Mouse (Mus musculus) brain, embryonic 14.5 days (tissue): Measurements from ENCODE around the gene Rbfox3. TPM values are rescaled to one million over a fixed set of nuclear protein-coding genes. Genes with fewer than 3 reads are reported as not detected.
A peak's percentile ranks its signal among the peaks of the same experiment; 100 is the strongest.

ENCODE experiments used
- DNase-seq: peaks from one replicate; pipeline ENCODE4 v3.0.0-alpha.2; 2011; ENCODE audit warnings: low read depth
- CTCF ChIP-seq: fragments of 200-500 bp; IDR thresholded peaks from 2 replicates; pipeline ENCODE4 v1.5.1; 2012; ENCODE audit warnings: inconsistent platforms, mild to moderate bottlenecking, moderate library complexity, borderline replicate concordance; ENCODE audit not compliant: insufficient read depth, insufficient read length; ENCODE audit errors: extremely low read depth
- POLR2A ChIP-seq: fragments of 200-500 bp; IDR thresholded peaks from 2 replicates; pipeline ENCODE4 v1.6.1; 2012; ENCODE audit warnings: mild to moderate bottlenecking, inconsistent platforms, borderline replicate concordance; ENCODE audit not compliant: poor library complexity, insufficient read depth, insufficient read length, severe bottlenecking; ENCODE audit errors: extremely low read depth
- polyA plus RNA-seq: library from polyadenylated mRNA; depleted of rRNA; stranded (reverse); fragments of >200 nt; gene quantifications from 2 replicates; pipeline ENCODE4 v1.2.3, GENCODE M21; 2012

Rbfox3 gene
- polyA plus RNA-seq, 1 experiment: 37.6 TPM

GRCm38 (mm10) chr11:118899771-118900545 lies 11.4 kb downstream of the Rbfox3 start:
- peak; percentile 57 for DNase-seq
- TF ChIP-seq CTCF (no peak), POLR2A (no peak)

- no peak for DNase-seq
- TF ChIP-seq POLR2A: no peak
- no peak for TF ChIP-seq CTCF
Observed at GRCm38 (mm10) chr11:118898643-118899042, 12.8 kb downstream of the Rbfox3 start.

- DNase-seq: no peak
- TF ChIP-seq POLR2A: no peak
- TF ChIP-seq CTCF: no peak
Observed at GRCm38 (mm10) chr11:118898156-118898555, 13.2 kb downstream of the Rbfox3 start.

- TF ChIP-seq POLR2A (no peak), CTCF (no peak)
- DNase-seq: peak; percentile 62
Observed at GRCm38 (mm10) chr11:118897114-118897841, 14.1 kb downstream of the Rbfox3 start.

- no peak for TF ChIP-seq CTCF
- peak; percentile 62 for DNase-seq
Observed at GRCm38 (mm10) chr11:118896032-118896675, 15.2 kb downstream of the Rbfox3 start.

GRCm38 (mm10) chr11:118894835-118895234 lies 16.6 kb downstream of the Rbfox3 start:
- no peak for DNase-seq
- no peak for TF ChIP-seq CTCF
- TF ChIP-seq POLR2A: no peak

- TF ChIP-seq CTCF (no peak), POLR2A (no peak)
- DNase-seq: no peak
Observed at GRCm38 (mm10) chr11:118894196-118894595, 17.2 kb downstream of the Rbfox3 start.

GRCm38 (mm10) chr11:118892876-118893275 lies 18.5 kb downstream of the Rbfox3 start:
- DNase-seq: no peak
- TF ChIP-seq POLR2A (no peak), CTCF (no peak)

GRCm38 (mm10) chr11:118891516-118891915 lies 19.9 kb downstream of the Rbfox3 start:
- DNase-seq: no peak
- TF ChIP-seq POLR2A: no peak
- no peak for TF ChIP-seq CTCF

GRCm38 (mm10) chr11:118890992-118891398 lies 20.4 kb downstream of the Rbfox3 start:
- TF ChIP-seq POLR2A (no peak), CTCF (no peak)
- peak; percentile 58 for DNase-seq

GRCm38 (mm10) chr11:118890474-118890873 lies 20.9 kb downstream of the Rbfox3 start:
- DNase-seq: no peak
- TF ChIP-seq POLR2A (no peak), CTCF (no peak)
